Mouse (Mus musculus): ENCODE results near the gene Nubpl.

The Nubpl gene

GRCm38 (mm10) chr12:52242712-52243111 is 145.2 kb downstream of the Nubpl start:
- DNase-seq (ENCODE audit: low read depth, low spot score): no peak

GRCm38 (mm10) chr12:52247438-52247837 is 149.9 kb downstream of the Nubpl start:
- no peak for DNase-seq (ENCODE audit: low read depth, low spot score)

GRCm38 (mm10) chr12:52248531-52248930 is 151.0 kb downstream of the Nubpl start:
- DNase-seq (ENCODE audit: low read depth, low spot score): no peak

- no peak for DNase-seq (ENCODE audit: low read depth, low spot score)
These were observed 156.6 kb downstream of the Nubpl start for GRCm38 (mm10) chr12:52254089-52254488.

GRCm38 (mm10) chr12:52268131-52268530 is 170.6 kb downstream of the Nubpl start:
- DNase-seq (ENCODE audit: low read depth, low spot score): no peak

- no peak for DNase-seq (ENCODE audit: low read depth, low spot score)
These were observed 175.3 kb downstream of the Nubpl start for GRCm38 (mm10) chr12:52272828-52273227.

GRCm38 (mm10) chr12:52276320-52276719 is 178.8 kb downstream of the Nubpl start:
- DNase-seq (ENCODE audit: low read depth, low spot score): peak; percentile 85

- no peak for DNase-seq (ENCODE audit: low read depth, low spot score)
These were observed 183.7 kb downstream of the Nubpl start for GRCm38 (mm10) chr12:52281232-52281631.

GRCm38 (mm10) chr12:52284471-52284870 is 186.9 kb downstream of the Nubpl start:
- no peak for DNase-seq (ENCODE audit: low read depth, low spot score)

GRCm38 (mm10) chr12:52286802-52287201 is 189.3 kb downstream of the Nubpl start:
- DNase-seq (ENCODE audit: low read depth, low spot score): no peak

GRCm38 (mm10) chr12:52288537-52288936 is 191.0 kb downstream of the Nubpl start:
- no peak for DNase-seq (ENCODE audit: low read depth, low spot score)

- no peak for DNase-seq (ENCODE audit: low read depth, low spot score)
These were observed 191.5 kb downstream of the Nubpl start for GRCm38 (mm10) chr12:52288941-52289567.

GRCm38 (mm10) chr12:52289594-52289993 is 192.1 kb downstream of the Nubpl start:
- no peak for DNase-seq (ENCODE audit: low read depth, low spot score)

GRCm38 (mm10) chr12:52293931-52294330 is 196.4 kb downstream of the Nubpl start:
- DNase-seq (ENCODE audit: low read depth, low spot score): no peak

- DNase-seq (ENCODE audit: low read depth, low spot score): no peak
These were observed 200.5 kb downstream of the Nubpl start for GRCm38 (mm10) chr12:52297988-52298387.

GRCm38 (mm10) chr12:52298683-52299082 is 201.1 kb downstream of the Nubpl start:
- DNase-seq (ENCODE audit: low read depth, low spot score): no peak

- no peak for DNase-seq (ENCODE audit: low read depth, low spot score)
These were observed 205.4 kb downstream of the Nubpl start for GRCm38 (mm10) chr12:52302961-52303360.

GRCm38 (mm10) chr12:52306348-52306747 is 208.8 kb downstream of the Nubpl start:
- DNase-seq (ENCODE audit: low read depth, low spot score): no peak

GRCm38 (mm10) chr12:52307331-52307982 is 209.9 kb downstream of the Nubpl start:
- no peak for DNase-seq (ENCODE audit: low read depth, low spot score)

GRCm38 (mm10) chr12:52308628-52309027 is 211.1 kb downstream of the Nubpl start:
- no peak for DNase-seq (ENCODE audit: low read depth, low spot score)

GRCm38 (mm10) chr12:52314818-52315217 is 217.3 kb downstream of the Nubpl start:
- DNase-seq (ENCODE audit: low read depth, low spot score): no peak

- peak; percentile 32 for DNase-seq (ENCODE audit: low read depth, low spot score)
These were observed 220.1 kb downstream of the Nubpl start for GRCm38 (mm10) chr12:52317635-52318034.

- DNase-seq (ENCODE audit: low read depth, low spot score): no peak
These were observed 220.9 kb downstream of the Nubpl start for GRCm38 (mm10) chr12:52318426-52318825.
